Mouse (Mus musculus) lung, adult 2 months (tissue): ENCODE data around the gene Gm49369. TPM values are rescaled to one million over a fixed set of nuclear protein-coding genes. Genes with fewer than 3 reads are reported as not detected.

Experiments
- DNase-seq: peaks from one replicate; pipeline ENCODE4 v3.0.0; 2022
- H3K4me1 ChIP-seq: fragments of 200-500 bp; 2 replicates; pipeline ENCODE4 v1.6.1; 2011; ENCODE audit warnings: low read length; ENCODE audit not compliant: control insufficient read depth, insufficient read depth
- H3K4me3 ChIP-seq: fragments of 200-500 bp; replicated peaks from 2 replicates; pipeline ENCODE3; 2011; ENCODE audit warnings: low read depth, mild to moderate bottlenecking, control low read depth, low read length; ENCODE audit errors: extremely low read depth
- CTCF ChIP-seq: fragments of 200-500 bp; IDR thresholded peaks from 2 replicates; pipeline ENCODE4 v1.5.1; 2011; ENCODE audit warnings: mild to moderate bottlenecking, low read length, control low read depth; ENCODE audit not compliant: insufficient read depth
- POLR2A ChIP-seq: fragments of 200-500 bp; IDR thresholded peaks from 2 replicates; pipeline ENCODE4 v1.6.1; 2011; ENCODE audit warnings: low read depth, mild to moderate bottlenecking, control low read depth, low read length, borderline replicate concordance; ENCODE audit errors: extremely low read depth
- WGBS: fragments of 180-500 bp; shearing (Covaris S2); methylation state at CpG from one replicate; pipeline ENCODE4 v1.1.7; 2018; 5-methylcytosine and 5-hydroxymethylcytosine counted together
- polyA plus RNA-seq: library from polyadenylated mRNA; depleted of rRNA; stranded (reverse); fragments of >200 nt; gene quantifications from 2 replicates; pipeline ENCODE4 v1.2.3, GENCODE M21; 2012; rRNA removed

Gene Gm49369
- polyA plus RNA-seq, result 0.24 TPM in 1 of 2 replicates, not detected in the other

- 98% methylated on average over 5 of the region's 5 CpGs for WGBS
- no peak for DNase-seq
- no peak within 1 kb of the TSS for H3K4me3 ChIP-seq
- H3K4me1 ChIP-seq, result peaks cover 9% of the 10 kb centered on the region
- no peak for TF ChIP-seq CTCF
Observed at GRCm38 (mm10) chr7:142382567-142382966, at the start of gene Gm49369. TSS of gene Gm49369 (minus strand) at chr7:142382667.

GRCm38 (mm10) chr7:142431106-142431505, 48.6 kb upstream of the Gm49369 start:
- no peak for TF ChIP-seq CTCF
- no peak for TF ChIP-seq POLR2A
- WGBS, result 89% methylated on average over 14 of the region's 14 CpGs
- no peak overlapping the region for H3K4me3 ChIP-seq
- no peak for DNase-seq
- H3K4me1 ChIP-seq, result peaks cover 5% of the 10 kb centered on the region; the same call in 1 of the 2 replicates

- Histone ChIP-seq H3K4me1 (peaks cover 5% of the 10 kb centered on the region; the same call in 1 of the 2 replicates), H3K4me3 (no peak overlapping the region)
- 28% methylated on average over 12 of the region's 12 CpGs for WGBS
- TF ChIP-seq CTCF (no peak), POLR2A (no peak)
- DNase-seq, result peak; percentile 49
Observed at GRCm38 (mm10) chr7:142430160-142430678, 47.8 kb upstream of the Gm49369 start.

- no peak overlapping the region for H3K4me3 ChIP-seq
- peaks cover 5% of the 10 kb centered on the region; the same call in 1 of the 2 replicates for H3K4me1 ChIP-seq
- 37% methylated on average over 7 of the region's 7 CpGs for WGBS
- no peak for DNase-seq
- TF ChIP-seq CTCF (peak; percentile 1; the same call in 1 of the 2 replicates), POLR2A (no peak)
Observed at GRCm38 (mm10) chr7:142428213-142428612, 45.7 kb upstream of the Gm49369 start.

- TF ChIP-seq CTCF (peak; percentile 60; the same call in 1 of the 2 replicates), POLR2A (no peak)
- Histone ChIP-seq H3K4me1 (peaks cover 5% of the 10 kb centered on the region; the same call in 1 of the 2 replicates), H3K4me3 (no peak overlapping the region)
- WGBS, result 74% methylated on average over 11 of the region's 11 CpGs
- no peak for DNase-seq
Observed at GRCm38 (mm10) chr7:142425641-142426213, 43.3 kb upstream of the Gm49369 start.

- WGBS, result 62% methylated on average over 2 of the region's 2 CpGs
- TF ChIP-seq CTCF, result no peak
- DNase-seq, result no peak
- no peak overlapping the region for H3K4me3 ChIP-seq
- H3K4me1 ChIP-seq, result no peaks in the 10 kb centered on the region
Observed at GRCm38 (mm10) chr7:142421826-142422225, 39.4 kb upstream of the Gm49369 start.

GRCm38 (mm10) chr7:142419887-142420286, 37.4 kb upstream of the Gm49369 start:
- TF ChIP-seq CTCF (no peak), POLR2A (no peak)
- DNase-seq, result no peak
- 70% methylated on average over 5 of the region's 5 CpGs for WGBS
- Histone ChIP-seq H3K4me1 (peaks cover 4% of the 10 kb centered on the region), H3K4me3 (no peak overlapping the region)

GRCm38 (mm10) chr7:142418679-142419078, 36.2 kb upstream of the Gm49369 start:
- H3K4me3 ChIP-seq, result no peak overlapping the region
- no peak for DNase-seq
- WGBS, result 88% methylated on average over 8 of the region's 8 CpGs
- H3K4me1 ChIP-seq, result peaks cover 4% of the 10 kb centered on the region
- TF ChIP-seq CTCF, result no peak
- no peak for TF ChIP-seq POLR2A

GRCm38 (mm10) chr7:142418027-142418426, 35.6 kb upstream of the Gm49369 start:
- no peak overlapping the region for H3K4me3 ChIP-seq
- peaks cover 4% of the 10 kb centered on the region for H3K4me1 ChIP-seq
- no peak for TF ChIP-seq POLR2A
- no peak for TF ChIP-seq CTCF
- 73% methylated on average over 2 of the region's 2 CpGs for WGBS
- DNase-seq, result no peak

GRCm38 (mm10) chr7:142416225-142416624, 33.8 kb upstream of the Gm49369 start:
- 56% methylated on average over 3 of the region's 3 CpGs for WGBS
- TF ChIP-seq CTCF, result no peak

More at GRCm38 (mm10) chr7:142416225-142416624, 33.8 kb upstream of the Gm49369 start:
- Histone ChIP-seq H3K4me3 (no peak overlapping the region), H3K4me1 (peaks cover 4% of the 10 kb centered on the region)
- DNase-seq, result no peak
